Mouse (Mus musculus): ENCODE measurements around the gene Smg5.
"Not testable (repeated sequence)": the region's sequence is repeated elsewhere in the genome, so short reads cannot be mapped to it uniquely, and the experiment has no call there.

Gene Smg5

GRCm38 (mm10) chr3:88336058-88337013 lies at the start of gene Smg5, which contains the start of gene Tmem79:
Smg5 (plus strand) TSS chr3:88336260.
Tmem79 (minus strand) TSS chr3:88336148.
- peak; percentile 96 for DNase-seq (ENCODE audit: inconsistent ontology term)

DNA sequence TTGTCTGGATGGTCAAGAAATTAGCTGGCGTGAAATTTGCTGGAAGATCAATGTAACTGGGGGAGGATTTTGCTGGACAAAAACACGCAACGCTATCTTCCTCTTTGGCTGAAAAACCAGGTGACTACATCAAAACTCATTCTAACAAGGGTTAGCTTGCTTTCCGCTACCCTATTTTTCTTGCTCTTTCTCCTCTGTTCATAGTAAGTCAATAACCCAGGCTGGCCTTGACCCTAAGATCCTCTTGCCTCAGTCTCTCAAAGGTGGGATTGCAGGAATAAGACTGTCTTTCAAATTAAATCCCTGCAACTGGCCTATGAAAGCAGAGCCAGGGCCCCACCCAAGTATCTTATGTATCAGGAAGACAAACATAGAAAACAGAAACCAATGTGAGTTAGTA lies 49.0 kb upstream of the Smg5 start, which contains the start of gene Gm38392:
Gm38392 (minus strand) TSS at position 101 of the 400 bp plus-strand sequence.
- DNase-seq (ENCODE audit: inconsistent ontology term): no peak

DNA sequence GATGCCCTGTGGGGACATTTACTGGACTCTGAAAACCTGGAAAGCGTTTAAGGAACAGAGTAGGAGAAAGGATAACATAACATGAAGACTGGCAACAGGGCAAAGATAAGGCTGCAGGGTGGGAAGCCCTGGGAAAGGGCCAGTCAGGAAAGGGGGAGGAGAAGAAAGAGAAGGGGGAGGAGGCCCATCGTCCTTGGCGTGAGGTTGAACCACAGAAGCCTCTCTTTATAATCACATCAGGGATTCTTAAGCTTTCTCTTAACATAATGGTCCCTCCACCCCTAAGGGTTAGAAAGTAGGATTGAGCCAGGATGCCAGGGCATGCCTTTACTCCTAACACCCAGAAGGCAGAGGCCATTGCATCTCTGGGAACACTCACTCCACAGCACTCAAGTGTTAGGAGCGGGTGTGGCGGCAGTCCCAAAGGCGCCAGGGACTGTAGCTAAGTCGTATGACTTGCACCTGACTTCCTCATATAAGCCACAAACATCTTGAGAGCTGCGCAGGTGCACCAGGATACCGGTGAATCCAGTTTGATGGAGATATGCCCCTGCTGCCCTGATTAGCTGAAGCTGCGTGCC lies 47.8 kb upstream of the Smg5 start:
- not testable (repeated sequence) for DNase-seq (ENCODE audit: inconsistent ontology term)

DNA sequence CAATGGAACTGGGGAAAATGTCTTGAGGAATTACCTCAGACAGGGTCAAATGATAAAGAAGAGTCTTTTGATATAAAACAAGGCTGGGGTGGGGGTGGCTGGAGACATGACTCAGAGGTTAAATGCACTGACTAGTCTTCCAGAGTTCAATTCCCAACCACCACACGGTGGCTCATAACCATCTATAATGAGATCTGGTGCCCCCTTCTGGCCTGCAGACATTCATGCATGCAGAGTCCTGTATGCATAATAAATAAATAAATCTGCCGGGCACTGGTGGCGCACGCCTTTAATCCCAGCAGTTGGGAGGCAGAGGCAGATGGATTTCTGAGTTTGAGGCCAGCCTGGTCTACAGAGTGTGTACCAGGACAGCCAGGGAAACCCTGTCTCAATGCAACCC lies 44.1 kb upstream of the Smg5 start:
- no peak for DNase-seq (ENCODE audit: inconsistent ontology term)

GRCm38 (mm10) chr3:88295272-88295671 lies 40.8 kb upstream of the Smg5 start:
- DNase-seq (ENCODE audit: inconsistent ontology term): not testable (repeated sequence)

GRCm38 (mm10) chr3:88296110-88296560 lies 39.9 kb upstream of the Smg5 start:
- DNase-seq (ENCODE audit: inconsistent ontology term): peak; percentile 55

GRCm38 (mm10) chr3:88296561-88297318 lies 39.3 kb upstream of the Smg5 start, which contains the start of the genes Tsacc and Cct3:
Tsacc (minus strand) TSS chr3:88296999.
Cct3 (plus strand) TSS chr3:88297116.
- DNase-seq (ENCODE audit: inconsistent ontology term): peak; percentile 97

GRCm38 (mm10) chr3:88297321-88297851 lies 38.7 kb upstream of the Smg5 start:
- DNase-seq (ENCODE audit: inconsistent ontology term): peak; percentile 63

GRCm38 (mm10) chr3:88299172-88299571 lies 36.9 kb upstream of the Smg5 start:
- no peak for DNase-seq (ENCODE audit: inconsistent ontology term)

DNA sequence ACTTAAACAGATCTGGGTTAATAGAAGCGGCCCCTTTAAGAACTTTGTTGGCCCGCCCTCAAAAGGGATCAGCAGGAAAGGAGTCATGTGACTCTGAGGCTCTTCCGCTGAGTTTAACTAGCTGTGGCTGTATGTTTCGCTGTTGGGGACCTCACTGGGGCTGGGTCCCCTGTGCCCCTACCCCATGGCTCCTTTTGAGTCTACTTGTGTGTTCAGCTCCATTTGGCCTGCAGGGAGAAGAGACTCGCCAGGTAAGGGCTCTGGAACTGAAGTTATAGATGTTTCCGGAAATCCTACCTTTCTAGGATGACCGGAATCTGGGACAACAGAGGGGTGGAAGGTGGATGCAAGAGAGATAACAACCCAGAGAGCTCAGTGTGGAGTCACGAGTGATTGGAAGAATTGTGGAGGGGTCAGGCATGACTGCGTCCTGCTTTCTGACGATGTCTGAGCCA lies 11.1 kb upstream of the Smg5 start, which contains the start of gene Glmp:
Glmp (plus strand) TSS at position 73 of the 455 bp plus-strand sequence.
- DNase-seq (ENCODE audit: inconsistent ontology term): peak; percentile 54

DNA sequence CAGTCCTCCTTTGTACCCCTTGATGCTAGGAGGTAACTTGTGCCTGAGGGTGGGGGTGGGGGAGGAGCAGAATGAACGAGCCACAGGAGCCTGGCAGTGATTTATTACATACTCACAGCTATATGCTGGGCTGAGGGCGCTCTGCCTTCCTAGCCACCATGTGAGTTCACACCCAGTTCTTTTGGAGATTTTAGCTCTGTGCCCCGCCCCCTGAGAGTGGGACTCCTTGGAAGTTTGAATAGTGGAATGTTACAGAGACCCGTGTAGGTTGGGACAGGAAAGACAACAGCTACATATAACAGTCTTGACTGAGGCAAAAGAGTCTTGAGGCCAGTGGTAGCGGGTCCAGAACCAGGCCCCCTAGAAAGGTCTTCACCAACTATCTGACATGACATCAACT lies 7.1 kb upstream of the Smg5 start:
- no peak for DNase-seq (ENCODE audit: inconsistent ontology term)

- no peak for DNase-seq (ENCODE audit: inconsistent ontology term)
Observed at GRCm38 (mm10) chr3:88331282-88331681, 4.8 kb upstream of the Smg5 start.

DNA sequence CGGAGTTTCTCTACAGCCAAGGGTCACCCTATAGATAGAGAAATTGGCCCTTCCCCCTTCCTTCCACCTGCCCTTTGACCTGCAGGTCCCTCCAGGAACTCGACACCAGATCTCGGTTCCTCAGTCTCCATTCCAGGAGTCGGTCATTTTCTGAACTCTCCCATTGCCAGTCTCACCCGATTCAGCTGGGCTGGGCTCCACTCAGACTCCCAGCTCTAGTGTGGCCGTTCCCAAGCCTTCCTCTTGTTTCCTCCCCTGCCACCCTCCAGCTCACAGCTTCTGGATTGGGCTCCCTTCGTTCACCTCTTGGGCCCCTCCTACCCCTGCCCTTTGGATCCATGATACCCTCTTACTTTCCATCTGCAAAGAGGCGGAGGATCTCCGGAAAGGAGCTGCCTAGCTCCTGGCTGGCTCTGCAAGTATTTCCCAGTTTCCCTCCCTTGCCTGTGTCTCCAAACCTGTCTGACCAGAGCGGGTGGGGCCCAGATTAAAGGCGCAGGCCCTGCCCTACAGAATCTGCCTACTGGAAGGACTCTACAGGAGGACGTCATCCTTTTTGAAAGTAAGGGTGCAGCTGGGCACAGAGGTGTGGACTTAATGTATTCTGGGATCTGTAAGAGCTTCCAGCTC lies 1.9 kb upstream of the Smg5 start:
- DNase-seq (ENCODE audit: inconsistent ontology term): no peak

DNA sequence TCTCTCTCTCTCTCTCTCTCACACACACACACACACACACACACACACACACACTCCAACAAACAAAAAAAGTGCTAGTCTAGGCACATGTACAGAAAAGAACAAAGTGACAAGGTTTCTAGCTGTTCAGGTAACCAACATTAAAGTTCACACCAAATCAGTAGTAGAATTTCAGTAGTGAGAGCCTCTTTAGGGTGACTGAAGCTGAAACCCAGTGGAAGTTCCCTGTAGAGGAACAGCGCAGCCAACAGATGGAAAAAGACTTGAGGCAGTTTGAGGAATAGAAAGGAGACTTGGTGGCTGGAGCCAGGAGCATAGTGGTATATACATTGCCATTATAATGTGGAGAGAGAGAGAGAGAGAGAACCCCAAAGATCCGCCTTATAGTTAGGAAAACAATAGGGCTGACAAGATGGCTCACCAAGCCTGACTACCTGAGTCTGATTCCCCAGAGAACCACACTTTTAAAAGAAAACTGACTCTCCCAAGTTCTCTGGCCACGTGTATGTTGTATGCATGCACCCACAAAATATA lies 1.1 kb upstream of the Smg5 start:
- DNase-seq (ENCODE audit: inconsistent ontology term): no peak

GRCm38 (mm10) chr3:88335436-88336053 lies 515 bp upstream of the Smg5 start:
- no peak for DNase-seq (ENCODE audit: inconsistent ontology term)

- DNase-seq (ENCODE audit: inconsistent ontology term): peak; percentile 16
Observed at GRCm38 (mm10) chr3:88337367-88338020, 1.4 kb downstream of the Smg5 start.

DNA sequence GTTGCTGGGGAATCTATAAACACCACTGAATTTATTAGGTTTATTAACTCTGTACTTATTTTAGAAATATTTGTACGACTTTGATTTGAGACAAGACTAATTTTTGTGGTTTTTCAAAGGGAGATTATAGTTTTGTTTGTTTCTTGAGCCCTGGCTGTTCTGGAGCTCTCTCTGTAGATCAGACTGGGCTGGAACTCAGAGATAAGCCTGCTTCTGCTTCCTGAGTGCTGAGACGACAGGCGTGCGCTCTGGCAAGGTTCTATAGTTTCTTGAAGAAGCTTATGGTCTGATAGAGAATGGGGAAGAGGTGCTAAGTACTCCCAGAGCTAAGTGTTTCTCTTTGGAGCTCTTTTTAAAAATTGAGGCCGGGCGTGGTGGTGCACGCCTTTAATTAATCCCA lies 2.3 kb downstream of the Smg5 start:
- DNase-seq (ENCODE audit: inconsistent ontology term): no peak

- DNase-seq (ENCODE audit: inconsistent ontology term): no peak
Observed at GRCm38 (mm10) chr3:88339006-88339405, 2.9 kb downstream of the Smg5 start.

- DNase-seq (ENCODE audit: inconsistent ontology term): no peak
Observed at GRCm38 (mm10) chr3:88350732-88351131, 14.7 kb downstream of the Smg5 start.

DNA sequence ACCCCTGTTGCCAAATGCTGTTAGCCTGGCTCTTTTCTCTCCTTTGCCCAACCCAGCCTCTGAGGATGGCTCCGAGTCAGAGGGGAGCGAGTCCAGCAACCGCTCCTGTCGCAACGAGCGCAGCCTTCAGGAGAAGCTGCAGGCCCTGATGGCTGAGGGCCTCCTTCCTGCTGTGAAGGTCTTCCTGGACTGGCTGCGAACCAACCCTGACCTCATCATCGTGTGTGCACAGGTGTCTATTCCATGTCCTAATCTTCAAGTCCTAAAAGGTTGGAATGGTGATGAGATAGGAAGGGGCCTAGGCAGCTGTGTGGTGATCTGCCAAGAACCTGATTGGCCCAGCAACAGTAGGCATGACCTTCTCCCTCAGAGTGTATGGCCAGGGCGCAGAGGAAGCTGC lies 16.8 kb downstream of the Smg5 start:
- DNase-seq (ENCODE audit: inconsistent ontology term): no peak

All from Muller cell, postnatal 12 days (primary cell).